Mouse (Mus musculus): ENCODE results near the gene Ncstn. TPM values are rescaled to one million over a fixed set of nuclear protein-coding genes. Genes with fewer than 3 reads are reported as not detected.
A peak's percentile ranks its signal among the peaks of the same experiment; 100 is the strongest.

Gene Ncstn
- polyA plus RNA-seq, 1 experiment from 2014 or later = 112 TPM

DNA sequence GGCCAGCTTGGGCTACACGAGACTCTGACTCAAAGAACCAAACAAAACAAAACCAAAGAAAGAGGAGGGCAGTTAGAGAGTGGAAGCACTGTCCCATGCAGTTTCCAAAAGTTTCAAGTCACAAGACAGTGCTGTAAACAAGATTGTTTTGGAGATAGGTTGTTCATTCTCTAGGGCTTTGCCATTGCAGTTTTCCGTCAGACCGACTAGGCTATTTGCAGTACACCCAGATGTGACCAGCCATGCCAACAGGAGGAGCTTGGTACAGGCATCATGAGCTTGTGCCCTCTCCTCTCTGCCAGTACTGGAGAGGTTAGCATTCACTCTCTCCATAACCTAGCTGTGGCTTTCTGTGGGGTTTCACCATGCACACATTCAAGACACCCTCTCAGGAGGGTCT, 10.9 kb upstream of the Ncstn start:
- Histone ChIP-seq H3K27me3 (replicated peaks; ENCODE audit: control insufficient read depth, insufficient read depth, low read length) (no peaks in the 10 kb centered on the region), H3K4me2 (ENCODE audit: low read length) (no peak overlapping the region), H3K9ac (replicated peaks; ENCODE audit: low read depth, low read length) (no peak overlapping the region), H3K4me3 (replicated peaks; ENCODE audit: low read length) (no peak overlapping the region), H3K27ac (ENCODE audit: low read length) (no peak overlapping the region), H3K36me3 (ENCODE audit: control insufficient read depth, insufficient read depth) (peaks cover 52% of the 10 kb centered on the region), H3K4me1 (replicated peaks; ENCODE audit: control insufficient read depth, insufficient read depth, low read length) (no peaks in the 10 kb centered on the region), H3K9me3 (ENCODE audit: control insufficient read depth, low read length) (no peaks in the 10 kb centered on the region)
- ATAC-seq = no peak
- 74% methylated on average over 3 of the region's 3 CpGs for WGBS

DNA sequence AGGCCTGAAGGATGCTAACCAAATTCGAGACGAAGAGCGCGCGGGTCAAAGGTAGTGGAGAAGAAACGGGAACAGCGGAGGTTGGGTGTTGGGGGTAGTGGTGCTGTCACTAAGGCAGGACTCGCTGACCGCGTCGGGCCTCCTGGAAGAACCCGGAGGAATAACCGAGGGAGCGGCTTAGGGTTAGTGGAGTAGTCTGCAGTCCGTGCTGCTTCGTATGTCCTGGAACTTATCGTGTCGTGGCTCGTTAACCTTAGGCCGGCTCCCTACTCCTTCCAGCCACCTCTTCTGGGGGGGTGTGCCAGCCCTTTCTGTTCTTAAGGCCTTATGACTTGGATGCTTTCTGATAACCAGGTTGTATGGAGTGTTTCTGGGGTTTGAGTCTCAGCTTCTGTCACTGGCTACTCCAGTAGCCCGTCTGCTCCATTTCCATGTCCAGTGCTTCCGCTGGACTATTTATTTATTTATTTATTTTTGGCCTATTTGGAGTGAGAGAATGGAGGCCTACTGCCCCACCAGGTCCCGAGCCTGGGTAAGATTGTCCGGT, 377 bp upstream of the Ncstn start:
- no peaks in the 10 kb centered on the region for H3K27me3 ChIP-seq (replicated peaks; ENCODE audit: control insufficient read depth, insufficient read depth, low read length)
- peak overlapping the region; percentile 46 for H3K27ac ChIP-seq (ENCODE audit: low read length)
- H3K9me3 ChIP-seq (ENCODE audit: control insufficient read depth, low read length) = no peaks in the 10 kb centered on the region
- peaks cover 17% of the 10 kb centered on the region for H3K4me1 ChIP-seq (replicated peaks; ENCODE audit: control insufficient read depth, insufficient read depth, low read length)
- WGBS = 2% methylated on average over 24 of the region's 24 CpGs
- peak overlapping the region; percentile 67 for H3K4me2 ChIP-seq (ENCODE audit: low read length)
- peaks cover 3% of the 10 kb centered on the region for H3K36me3 ChIP-seq (ENCODE audit: control insufficient read depth, insufficient read depth)
- H3K4me3 ChIP-seq (replicated peaks; ENCODE audit: low read length) = peak overlapping the region; percentile 80
- ATAC-seq = peak; percentile 65; the same call in 1 of the 2 replicates
- peak overlapping the region; percentile 83 for H3K9ac ChIP-seq (replicated peaks; ENCODE audit: low read depth, low read length)

DNA sequence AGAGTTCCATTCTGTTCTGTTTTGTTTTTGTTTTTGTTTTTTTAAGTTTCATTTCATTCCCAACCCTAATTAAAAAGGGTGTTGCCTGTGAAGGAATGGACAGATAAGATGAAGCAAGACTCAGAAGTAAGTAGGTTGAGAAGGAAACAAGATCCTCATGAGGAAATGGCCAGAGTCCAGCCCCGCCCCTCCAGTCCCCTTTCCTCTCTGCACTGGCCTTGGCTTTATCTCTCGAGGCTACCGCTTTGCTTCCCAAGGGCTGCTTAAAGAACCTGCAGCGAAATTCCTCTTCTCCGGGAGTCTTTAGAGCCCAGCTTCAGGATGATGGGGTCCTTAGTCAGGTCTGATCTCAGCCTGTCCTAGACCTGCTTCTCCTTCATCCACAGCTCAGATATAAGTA, 4.6 kb downstream of the Ncstn start:
- Histone ChIP-seq H3K4me2 (ENCODE audit: low read length) (no peak overlapping the region), H3K4me3 (replicated peaks; ENCODE audit: low read length) (no peak overlapping the region), H3K9ac (replicated peaks; ENCODE audit: low read depth, low read length) (no peak overlapping the region), H3K27me3 (replicated peaks; ENCODE audit: control insufficient read depth, insufficient read depth, low read length) (no peaks in the 10 kb centered on the region), H3K36me3 (ENCODE audit: control insufficient read depth, insufficient read depth) (peaks cover 21% of the 10 kb centered on the region), H3K27ac (ENCODE audit: low read length) (no peak overlapping the region), H3K4me1 (replicated peaks; ENCODE audit: control insufficient read depth, insufficient read depth, low read length) (peaks cover 5% of the 10 kb centered on the region), H3K9me3 (ENCODE audit: control insufficient read depth, low read length) (no peaks in the 10 kb centered on the region)
- WGBS = 77% methylated on average over 5 of the region's 5 CpGs
- no peak for ATAC-seq

DNA sequence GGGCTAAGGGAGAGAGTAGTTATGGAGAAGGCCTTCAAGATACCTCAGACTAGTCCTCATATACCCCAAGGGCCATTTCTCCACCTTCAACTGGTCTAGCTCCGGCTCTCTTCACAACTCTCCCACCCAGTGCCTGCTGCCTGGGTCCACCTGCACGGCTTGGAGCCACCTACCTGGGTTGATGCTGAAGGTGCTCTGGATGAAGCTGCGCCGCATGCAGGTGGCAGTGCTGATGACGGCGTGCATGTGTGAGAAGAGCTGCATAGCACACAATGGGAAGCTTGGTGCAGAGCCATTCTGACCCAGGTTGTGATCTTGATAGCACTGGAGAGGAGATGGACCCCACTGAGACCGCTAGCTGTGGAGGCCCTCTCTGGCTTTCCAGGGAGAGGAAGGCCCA, 10.0 kb downstream of the Ncstn start:
- H3K9me3 ChIP-seq (ENCODE audit: control insufficient read depth, low read length) = no peaks in the 10 kb centered on the region
- no peak overlapping the region for H3K27ac ChIP-seq (ENCODE audit: low read length)
- WGBS = 95% methylated on average over 7 of the region's 7 CpGs
- no peak overlapping the region for H3K4me2 ChIP-seq (ENCODE audit: low read length)
- no peak for ATAC-seq
- H3K4me1 ChIP-seq (replicated peaks; ENCODE audit: control insufficient read depth, insufficient read depth, low read length) = no peaks in the 10 kb centered on the region; the same call in 1 of the 2 replicates
- H3K4me3 ChIP-seq (replicated peaks; ENCODE audit: low read length) = no peak overlapping the region
- no peaks in the 10 kb centered on the region for H3K27me3 ChIP-seq (replicated peaks; ENCODE audit: control insufficient read depth, insufficient read depth, low read length)
- peaks cover 60% of the 10 kb centered on the region for H3K36me3 ChIP-seq (ENCODE audit: control insufficient read depth, insufficient read depth)
- no peak overlapping the region for H3K9ac ChIP-seq (replicated peaks; ENCODE audit: low read depth, low read length)

DNA sequence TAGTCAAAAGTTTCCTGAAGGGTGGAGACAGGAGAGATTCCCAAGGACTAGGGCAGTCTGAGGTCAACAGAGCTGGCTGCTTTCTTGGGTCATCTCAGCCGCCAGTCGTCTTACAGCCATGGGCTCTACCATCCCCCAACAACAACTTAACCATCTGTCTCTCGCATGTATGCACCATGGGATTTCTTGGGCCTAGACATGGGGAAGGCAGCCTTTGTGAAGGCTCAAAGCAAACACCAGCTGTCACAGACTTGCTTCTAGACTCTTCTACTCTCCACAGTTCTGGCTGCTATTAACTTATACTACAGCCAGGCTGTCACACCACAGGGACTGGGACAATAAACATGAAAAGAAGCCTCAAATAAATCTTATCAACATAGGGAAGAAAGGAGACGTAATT, 11.0 kb downstream of the Ncstn start:
- peak; percentile 79 for ATAC-seq
- peaks cover 69% of the 10 kb centered on the region for H3K36me3 ChIP-seq (ENCODE audit: control insufficient read depth, insufficient read depth)
- H3K9me3 ChIP-seq (ENCODE audit: control insufficient read depth, low read length) = no peaks in the 10 kb centered on the region
- H3K27me3 ChIP-seq (replicated peaks; ENCODE audit: control insufficient read depth, insufficient read depth, low read length) = no peaks in the 10 kb centered on the region
- 63% methylated on average over 4 of the region's 4 CpGs for WGBS
- H3K4me3 ChIP-seq (replicated peaks; ENCODE audit: low read length) = no peak overlapping the region
- no peaks in the 10 kb centered on the region; the same call in 1 of the 2 replicates for H3K4me1 ChIP-seq (replicated peaks; ENCODE audit: control insufficient read depth, insufficient read depth, low read length)
- no peak overlapping the region for H3K9ac ChIP-seq (replicated peaks; ENCODE audit: low read depth, low read length)
- peak overlapping the region; percentile 62 for H3K27ac ChIP-seq (ENCODE audit: low read length)
- H3K4me2 ChIP-seq (ENCODE audit: low read length) = no peak overlapping the region

DNA sequence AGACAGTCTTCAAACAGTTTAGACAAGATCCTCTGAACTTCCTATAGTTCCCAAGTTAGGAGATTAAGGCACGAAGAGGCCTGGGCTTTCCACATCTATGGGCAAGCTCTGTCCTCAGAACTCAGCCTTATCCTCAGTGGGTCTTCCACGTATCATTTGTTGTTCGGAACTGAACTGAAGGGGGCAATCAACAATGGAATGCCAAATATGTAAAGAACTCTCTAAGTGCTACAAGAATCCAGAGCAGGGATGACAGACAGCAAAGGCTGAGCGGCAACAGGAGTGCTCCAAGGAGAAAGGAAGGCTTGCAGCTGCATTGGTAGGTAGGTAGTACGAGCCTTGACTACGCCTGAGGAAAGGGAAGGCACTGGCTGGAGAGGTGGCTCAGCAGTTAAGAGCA, 12.4 kb downstream of the Ncstn start:
- no peak overlapping the region for H3K27ac ChIP-seq (ENCODE audit: low read length)
- H3K4me2 ChIP-seq (ENCODE audit: low read length) = no peak overlapping the region
- 88% methylated on average over 6 of the region's 6 CpGs for WGBS
- H3K4me1 ChIP-seq (replicated peaks; ENCODE audit: control insufficient read depth, insufficient read depth, low read length) = no peaks in the 10 kb centered on the region; the same call in 1 of the 2 replicates
- no peaks in the 10 kb centered on the region for H3K9me3 ChIP-seq (ENCODE audit: control insufficient read depth, low read length)
- no peak overlapping the region for H3K9ac ChIP-seq (replicated peaks; ENCODE audit: low read depth, low read length)
- H3K4me3 ChIP-seq (replicated peaks; ENCODE audit: low read length) = no peak overlapping the region
- ATAC-seq = no peak
- no peaks in the 10 kb centered on the region for H3K27me3 ChIP-seq (replicated peaks; ENCODE audit: control insufficient read depth, insufficient read depth, low read length)
- peaks cover 76% of the 10 kb centered on the region for H3K36me3 ChIP-seq (ENCODE audit: control insufficient read depth, insufficient read depth)

DNA sequence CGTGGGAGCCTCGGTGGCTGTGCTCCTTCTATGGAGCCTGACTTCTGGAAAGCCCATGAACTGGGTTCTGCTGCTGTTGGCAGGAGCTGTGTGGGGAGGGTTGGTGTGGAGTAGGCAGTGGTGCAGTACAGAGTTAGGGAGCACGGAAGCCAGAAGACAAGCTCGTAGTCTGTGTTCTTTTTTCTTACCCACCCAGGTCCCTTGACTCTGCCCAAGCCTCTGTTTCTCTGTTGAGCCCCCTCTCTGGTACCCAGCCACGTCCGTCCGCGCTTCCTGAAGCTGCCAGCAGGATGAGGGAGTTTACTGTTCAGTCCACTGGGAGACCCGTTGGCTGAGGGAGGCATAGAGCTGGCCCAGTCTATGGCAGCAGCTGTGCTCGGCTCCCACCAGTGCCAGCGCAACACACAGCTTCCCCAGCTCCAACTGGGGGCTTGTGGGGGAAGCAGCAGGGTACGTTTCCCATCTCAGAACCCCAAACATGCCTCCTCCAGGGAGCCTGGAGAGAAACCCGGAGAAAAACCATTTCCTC, 17.9 kb downstream of the Ncstn start:
- Histone ChIP-seq H3K4me3 (replicated peaks; ENCODE audit: low read length) (no peak overlapping the region), H3K4me1 (replicated peaks; ENCODE audit: control insufficient read depth, insufficient read depth, low read length) (peaks cover 6% of the 10 kb centered on the region), H3K4me2 (ENCODE audit: low read length) (no peak overlapping the region), H3K27me3 (replicated peaks; ENCODE audit: control insufficient read depth, insufficient read depth, low read length) (no peaks in the 10 kb centered on the region), H3K27ac (ENCODE audit: low read length) (peak overlapping the region; percentile 52; the same call in 1 of the 2 replicates), H3K36me3 (ENCODE audit: control insufficient read depth, insufficient read depth) (peaks cover 36% of the 10 kb centered on the region), H3K9ac (replicated peaks; ENCODE audit: low read depth, low read length) (0 out of 2 replicates have a peak overlapping the region, but pooled peaks have one; percentile 6), H3K9me3 (ENCODE audit: control insufficient read depth, low read length) (no peaks in the 10 kb centered on the region)
- ATAC-seq = peak; percentile 68
- 59% methylated on average over 13 of the region's 13 CpGs for WGBS

DNA sequence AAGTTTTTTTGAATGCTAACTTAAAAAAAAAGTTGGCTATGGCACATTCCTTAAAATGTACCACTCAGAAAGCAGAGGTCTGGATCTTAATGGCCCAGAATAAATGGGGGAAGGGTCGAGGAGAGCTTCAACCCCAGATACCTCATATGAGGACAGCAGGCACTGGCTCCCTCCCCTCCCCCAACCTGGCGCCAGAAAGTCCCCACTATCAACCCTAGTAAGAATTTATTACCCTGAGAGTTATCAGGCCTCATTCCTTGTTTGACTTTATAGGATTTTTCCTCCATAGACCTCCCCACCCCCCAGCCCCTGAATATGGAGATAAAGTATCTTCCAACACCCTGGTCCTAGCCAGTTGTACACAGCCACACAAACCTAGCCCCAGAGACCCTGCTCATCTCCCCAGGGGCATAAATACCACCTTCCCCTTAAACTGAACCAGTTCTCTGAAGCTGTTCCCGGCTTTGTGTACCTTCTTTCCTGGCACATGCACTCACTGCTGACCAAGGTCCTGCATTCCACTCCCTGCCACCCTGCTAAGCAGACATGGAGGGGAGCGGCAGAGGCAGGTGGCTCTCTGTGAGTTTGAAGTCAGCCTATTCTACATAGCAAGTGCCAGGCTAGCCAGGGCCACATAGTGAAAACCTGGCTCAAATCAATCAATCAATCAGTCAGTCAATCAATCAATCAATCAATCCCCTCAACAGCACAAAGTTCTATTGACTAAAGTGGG, 19.1 kb downstream of the Ncstn start:
- WGBS = 63% methylated on average over 4 of the region's 4 CpGs
- H3K9me3 ChIP-seq (ENCODE audit: control insufficient read depth, low read length) = no peaks in the 10 kb centered on the region
- ATAC-seq = no peak
- no peak overlapping the region for H3K4me3 ChIP-seq (replicated peaks; ENCODE audit: low read length)
- H3K4me2 ChIP-seq (ENCODE audit: low read length) = no peak overlapping the region
- peaks cover 13% of the 10 kb centered on the region for H3K4me1 ChIP-seq (replicated peaks; ENCODE audit: control insufficient read depth, insufficient read depth, low read length)
- no peaks in the 10 kb centered on the region for H3K27me3 ChIP-seq (replicated peaks; ENCODE audit: control insufficient read depth, insufficient read depth, low read length)
- no peak overlapping the region for H3K9ac ChIP-seq (replicated peaks; ENCODE audit: low read depth, low read length)
- H3K27ac ChIP-seq (ENCODE audit: low read length) = no peak overlapping the region
- H3K36me3 ChIP-seq (ENCODE audit: control insufficient read depth, insufficient read depth) = peaks cover 27% of the 10 kb centered on the region

DNA sequence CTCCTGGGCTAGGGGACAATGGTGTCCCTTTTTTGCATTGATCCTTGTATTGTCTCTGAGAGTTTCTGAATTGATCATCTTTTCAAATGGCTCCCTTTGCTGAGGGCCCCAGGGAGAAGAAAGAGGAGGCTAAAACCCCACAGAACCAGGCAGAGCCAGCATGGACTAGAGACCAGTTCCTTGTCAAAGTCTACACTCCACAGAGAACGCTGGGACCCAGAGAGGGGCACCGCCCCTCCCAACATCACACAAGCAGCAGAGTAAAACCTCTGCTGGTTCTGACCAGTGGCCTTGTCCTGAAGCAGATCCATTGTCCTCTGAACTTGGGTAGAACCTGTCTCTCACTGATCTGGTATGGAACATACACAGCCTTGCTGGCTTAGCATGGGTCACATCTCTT, 20.5 kb downstream of the Ncstn start:
- 88% methylated on average over 2 of the region's 2 CpGs for WGBS
- Histone ChIP-seq H3K4me3 (replicated peaks; ENCODE audit: low read length) (no peak overlapping the region), H3K4me1 (replicated peaks; ENCODE audit: control insufficient read depth, insufficient read depth, low read length) (peaks cover 20% of the 10 kb centered on the region)

More for the DNA sequence above, 20.5 kb downstream of the Ncstn start:
- no peak overlapping the region for H3K27ac ChIP-seq (ENCODE audit: low read length)
- H3K9ac ChIP-seq (replicated peaks; ENCODE audit: low read depth, low read length) = no peak overlapping the region
- no peaks in the 10 kb centered on the region for H3K9me3 ChIP-seq (ENCODE audit: control insufficient read depth, low read length)
- H3K27me3 ChIP-seq (replicated peaks; ENCODE audit: control insufficient read depth, insufficient read depth, low read length) = no peaks in the 10 kb centered on the region
- H3K36me3 ChIP-seq (ENCODE audit: control insufficient read depth, insufficient read depth) = peaks cover 13% of the 10 kb centered on the region
- H3K4me2 ChIP-seq (ENCODE audit: low read length) = no peak overlapping the region
- no peak for ATAC-seq
